Mouse (Mus musculus) megakaryocyte, embryonic 14.5 days (primary cell): ENCODE results near the gene Hectd3. TPM values are rescaled to one million over a fixed set of nuclear protein-coding genes. Genes with fewer than 3 reads are reported as not detected.

ENCODE experiments used
- H3K27me3 ChIP-seq: replicated peaks from 2 replicates; pipeline ENCODE3; 2012; ENCODE audit warnings: inconsistent platforms
- H3K36me3 ChIP-seq: replicated peaks from 2 replicates; pipeline ENCODE3; 2012; ENCODE audit warnings: low read length, inconsistent platforms, mixed read lengths
- H3K4me1 ChIP-seq: 2 replicates; pipeline ENCODE4 v1.6.1; 2012; ENCODE audit warnings: inconsistent platforms
- H3K4me3 ChIP-seq: replicated peaks from 2 replicates; pipeline ENCODE3; 2012; ENCODE audit warnings: moderate library complexity, mild to moderate bottlenecking, inconsistent platforms
- H3K9me3 ChIP-seq: 2 replicates; pipeline ENCODE4 v1.6.1; 2012; ENCODE audit warnings: inconsistent platforms
- FLI1 ChIP-seq: IDR thresholded peaks from 2 replicates; pipeline ENCODE4 v1.6.1; 2012; ENCODE audit warnings: low read length, inconsistent platforms, mixed read lengths
- GATA1 ChIP-seq: IDR thresholded peaks from 3 replicates; pipeline ENCODE4 v1.6.1; 2012; ENCODE audit warnings: mixed read lengths, low read length, inconsistent platforms, borderline replicate concordance
- polyA plus RNA-seq: library from polyadenylated mRNA; stranded (reverse); fragments of >175 nt; gene quantifications from 2 replicates; pipeline ENCODE4 v1.2.3, GENCODE M21; 2012; ENCODE audit warnings: low replicate concordance; ENCODE audit not compliant: insufficient read depth

The Hectd3 gene
- polyA plus RNA-seq, 1 experiment, result 16.5 TPM

- TF ChIP-seq GATA1 (no peak), FLI1 (no peak)
- peaks cover 5% of the 10 kb centered on the region; the same call in 1 of the 2 replicates for H3K9me3 ChIP-seq
- no peak overlapping the region for H3K4me3 ChIP-seq
- no peaks in the 10 kb centered on the region for H3K36me3 ChIP-seq
- H3K27me3 ChIP-seq, result no peaks in the 10 kb centered on the region
- peaks cover 22% of the 10 kb centered on the region for H3K4me1 ChIP-seq
Measured at GRCm38 (mm10) chr4:117014901-117015415, 19.8 kb downstream of the Hectd3 start.

- Histone ChIP-seq H3K27me3 (no peaks in the 10 kb centered on the region), H3K36me3 (peaks cover 9% of the 10 kb centered on the region), H3K9me3 (no peaks in the 10 kb centered on the region), H3K4me3 (no peak overlapping the region), H3K4me1 (peaks cover 39% of the 10 kb centered on the region)
- TF ChIP-seq FLI1 (no peak), GATA1 (no peak)
Measured at GRCm38 (mm10) chr4:117017738-117018137, 22.6 kb downstream of the Hectd3 start.

GRCm38 (mm10) chr4:117018327-117018726 lies 23.2 kb downstream of the Hectd3 start:
- Histone ChIP-seq H3K9me3 (no peaks in the 10 kb centered on the region), H3K4me1 (peaks cover 39% of the 10 kb centered on the region), H3K27me3 (no peaks in the 10 kb centered on the region), H3K36me3 (peaks cover 15% of the 10 kb centered on the region), H3K4me3 (no peak overlapping the region)
- no peak for TF ChIP-seq FLI1
- no peak for TF ChIP-seq GATA1

GRCm38 (mm10) chr4:117019206-117020134 lies 24.4 kb downstream of the Hectd3 start, which contains the start of gene Eif2b3:
Eif2b3 (plus strand) TSS chr4:117019402.
- TF ChIP-seq FLI1 (no peak), GATA1 (no peak)
- Histone ChIP-seq H3K9me3 (no peaks in the 10 kb centered on the region), H3K4me3 (peak within 1 kb of the TSS; percentile 98), H3K36me3 (peaks cover 23% of the 10 kb centered on the region), H3K4me1 (peaks cover 38% of the 10 kb centered on the region), H3K27me3 (no peaks in the 10 kb centered on the region)

- Histone ChIP-seq H3K4me3 (no peak overlapping the region), H3K36me3 (peaks cover 50% of the 10 kb centered on the region), H3K4me1 (peaks cover 31% of the 10 kb centered on the region), H3K27me3 (no peaks in the 10 kb centered on the region), H3K9me3 (no peaks in the 10 kb centered on the region)
- no peak for TF ChIP-seq GATA1
- no peak for TF ChIP-seq FLI1
Measured at GRCm38 (mm10) chr4:117023469-117023868, 28.4 kb downstream of the Hectd3 start.

- no peak overlapping the region for H3K4me3 ChIP-seq
- peaks cover 12% of the 10 kb centered on the region; the same call in 1 of the 2 replicates for H3K4me1 ChIP-seq
- no peaks in the 10 kb centered on the region for H3K9me3 ChIP-seq
- no peak for TF ChIP-seq FLI1
- TF ChIP-seq GATA1, result no peak
- H3K27me3 ChIP-seq, result no peaks in the 10 kb centered on the region
- H3K36me3 ChIP-seq, result peaks cover 58% of the 10 kb centered on the region
Measured at GRCm38 (mm10) chr4:117031105-117031504, 36.0 kb downstream of the Hectd3 start.

- Histone ChIP-seq H3K4me1 (peaks cover 15% of the 10 kb centered on the region), H3K36me3 (peaks cover 39% of the 10 kb centered on the region), H3K4me3 (no peak overlapping the region), H3K27me3 (no peaks in the 10 kb centered on the region), H3K9me3 (no peaks in the 10 kb centered on the region)
- no peak for TF ChIP-seq GATA1
- no peak for TF ChIP-seq FLI1
Measured at GRCm38 (mm10) chr4:117039925-117040687, 45.0 kb downstream of the Hectd3 start.

- H3K4me3 ChIP-seq, result no peak overlapping the region
- H3K9me3 ChIP-seq, result no peaks in the 10 kb centered on the region
- H3K36me3 ChIP-seq, result peaks cover 36% of the 10 kb centered on the region
- H3K4me1 ChIP-seq, result peaks cover 14% of the 10 kb centered on the region
- TF ChIP-seq FLI1 (no peak), GATA1 (no peak)
- no peaks in the 10 kb centered on the region for H3K27me3 ChIP-seq
Measured at GRCm38 (mm10) chr4:117040791-117041190, 45.7 kb downstream of the Hectd3 start.

- Histone ChIP-seq H3K4me1 (peaks cover 14% of the 10 kb centered on the region), H3K9me3 (no peaks in the 10 kb centered on the region), H3K27me3 (no peaks in the 10 kb centered on the region), H3K36me3 (peaks cover 36% of the 10 kb centered on the region), H3K4me3 (no peak overlapping the region)
- no peak for TF ChIP-seq FLI1
- no peak for TF ChIP-seq GATA1
Measured at GRCm38 (mm10) chr4:117041283-117041721, 46.2 kb downstream of the Hectd3 start.
